Mouse (Mus musculus) gastrocnemius, adult 8-10 months (tissue): ENCODE measurements at regions not wholly inside any gene's neighbourhood (a gene's known extent, or its start where the extent isn't known, plus 50 kb on each side); places are given as distances from the start of the nearest gene placed in this dataset.

Source experiments
- DNase-seq, 2 experiments: peaks; one replicate each; pipeline ENCODE4 v3.0.0; 2022; ENCODE audit warnings: low spot score in 2 of 2

GRCm38 (mm10) chr10:29921658-29922057, 278.7 kb downstream of the Cenpw start:
- DNase-seq = no peak

GRCm38 (mm10) chr10:29897780-29898363, 302.5 kb downstream of the Cenpw start:
- DNase-seq = no peak

GRCm38 (mm10) chr10:29864566-29864965, 328.9 kb upstream of the Rspo3 start:
- no peak for DNase-seq

- no peak for DNase-seq
Measured at GRCm38 (mm10) chr10:29855749-29856313, 320.2 kb upstream of the Rspo3 start.

- DNase-seq = no peak
Measured at GRCm38 (mm10) chr10:29852516-29852915, 316.8 kb upstream of the Rspo3 start.

- DNase-seq = no peak
Measured at GRCm38 (mm10) chr10:29824939-29825658, 289.4 kb upstream of the Rspo3 start.

- no peak for DNase-seq
Measured at GRCm38 (mm10) chr10:29824413-29824812, 288.7 kb upstream of the Rspo3 start.

- no peak for DNase-seq
Measured at GRCm38 (mm10) chr10:29823177-29823576, 287.5 kb upstream of the Rspo3 start.

- peak in 1 of 2 experiments; percentile 5 for DNase-seq
Measured at GRCm38 (mm10) chr10:29803915-29804545, 268.4 kb upstream of the Rspo3 start.

GRCm38 (mm10) chr10:29802637-29803036, 267.0 kb upstream of the Rspo3 start:
- DNase-seq = no peak

- DNase-seq = no peak
Measured at GRCm38 (mm10) chr10:29794663-29795062, 259.0 kb upstream of the Rspo3 start.

- no peak for DNase-seq
Measured at GRCm38 (mm10) chr10:29786220-29786810, 250.6 kb upstream of the Rspo3 start.

- DNase-seq = no peak
Measured at GRCm38 (mm10) chr10:29736677-29737076, 201.0 kb upstream of the Rspo3 start.

GRCm38 (mm10) chr10:29725319-29725718, 189.7 kb upstream of the Rspo3 start:
- DNase-seq = no peak

- no peak for DNase-seq
Measured at GRCm38 (mm10) chr10:29710967-29711366, 175.3 kb upstream of the Rspo3 start.

- no peak for DNase-seq
Measured at GRCm38 (mm10) chr10:29708653-29709052, 173.0 kb upstream of the Rspo3 start.

- no peak for DNase-seq
Measured at GRCm38 (mm10) chr10:29693009-29693935, 157.6 kb upstream of the Rspo3 start.

- no peak for DNase-seq
Measured at GRCm38 (mm10) chr10:29689529-29689928, 153.9 kb upstream of the Rspo3 start.

GRCm38 (mm10) chr10:29686982-29687381, 151.3 kb upstream of the Rspo3 start:
- no peak for DNase-seq

GRCm38 (mm10) chr10:29674377-29674776, 138.7 kb upstream of the Rspo3 start:
- DNase-seq = no peak

GRCm38 (mm10) chr10:29661752-29662151, 126.1 kb upstream of the Rspo3 start:
- DNase-seq = no peak
